Mouse (Mus musculus) olfactory bulb, adult 2 months (tissue): ENCODE data around the gene Sox5. TPM values are rescaled to one million over a fixed set of nuclear protein-coding genes. Genes with fewer than 3 reads are reported as not detected.

Source experiments
- H3K27ac ChIP-seq: fragments of 200-500 bp; 2 replicates; pipeline ENCODE4 v1.5.1; 2012; ENCODE audit warnings: low read depth, low read length; ENCODE audit not compliant: insufficient read depth
- H3K4me1 ChIP-seq: fragments of 200-500 bp; 2 replicates; pipeline ENCODE4 v1.6.1; 2012; ENCODE audit warnings: low read length; ENCODE audit not compliant: control insufficient read depth, insufficient read depth
- H3K4me3 ChIP-seq: fragments of 200-500 bp; 2 replicates; pipeline ENCODE4 v1.5.1; 2012; ENCODE audit warnings: mild to moderate bottlenecking, low read depth, low read length, moderate library complexity; ENCODE audit not compliant: insufficient read depth
- CTCF ChIP-seq: fragments of 200-500 bp; IDR thresholded peaks from 2 replicates; pipeline ENCODE4 v1.5.1; 2012; ENCODE audit warnings: low read depth, mild to moderate bottlenecking, low read length, moderate library complexity; ENCODE audit not compliant: insufficient read depth
- POLR2A ChIP-seq: fragments of 200-500 bp; IDR thresholded peaks from 2 replicates; pipeline ENCODE4 v1.6.1; 2012; ENCODE audit warnings: mild to moderate bottlenecking, low read depth, low read length, moderate library complexity; ENCODE audit not compliant: insufficient read depth
- WGBS: fragments of 180-500 bp; shearing (Covaris S2); methylation state at CpG from one replicate; pipeline ENCODE4 v1.1.7; 2018; 5-methylcytosine and 5-hydroxymethylcytosine counted together
- polyA plus RNA-seq: library from polyadenylated mRNA; stranded (reverse); fragments of >200 nt; gene quantifications from 2 replicates; pipeline ENCODE4 v1.2.4, GENCODE M21; 2012; ENCODE audit warnings: low replicate concordance; ENCODE audit not compliant: missing spikeins, insufficient read depth, insufficient read length

Sox5 gene
- polyA plus RNA-seq, 1 experiment = not detected

- Histone ChIP-seq H3K27ac (no peak overlapping the region), H3K4me3 (no peak overlapping the region), H3K4me1 (no peaks in the 10 kb centered on the region)
- TF ChIP-seq CTCF = no peak
- TF ChIP-seq POLR2A = no peak
- WGBS = 53% methylated on average over 8 of the region's 8 CpGs
These were observed 840.4 kb downstream of the Sox5 start for GRCm38 (mm10) chr6:143941291-143941785.

GRCm38 (mm10) chr6:143923146-143923545, 858.6 kb downstream of the Sox5 start:
- H3K4me1 ChIP-seq = no peaks in the 10 kb centered on the region
- TF ChIP-seq CTCF = no peak
- no peak overlapping the region for H3K4me3 ChIP-seq
- H3K27ac ChIP-seq = no peak overlapping the region
- 93% methylated on average over 6 of the region's 6 CpGs for WGBS

- Histone ChIP-seq H3K27ac (no peak overlapping the region), H3K4me1 (no peaks in the 10 kb centered on the region), H3K4me3 (no peak overlapping the region)
- no peak for TF ChIP-seq CTCF
- no peak for TF ChIP-seq POLR2A
- 72% methylated on average over 16 of the region's 16 CpGs for WGBS
These were observed 863.3 kb downstream of the Sox5 start for GRCm38 (mm10) chr6:143918405-143918947.

- no peaks in the 10 kb centered on the region for H3K4me1 ChIP-seq
- TF ChIP-seq CTCF (no peak), POLR2A (no peak)
- WGBS = 57% methylated on average over 10 of the region's 10 CpGs
These were observed 865.5 kb downstream of the Sox5 start for GRCm38 (mm10) chr6:143916152-143916735.

GRCm38 (mm10) chr6:143915686-143916085, 866.1 kb downstream of the Sox5 start:
- TF ChIP-seq POLR2A (no peak), CTCF (no peak)
- no peak overlapping the region for H3K27ac ChIP-seq
- WGBS = 93% methylated on average over 3 of the region's 3 CpGs

More at GRCm38 (mm10) chr6:143916152-143916735, 865.5 kb downstream of the Sox5 start:
- H3K4me3 ChIP-seq = no peak overlapping the region
- no peak overlapping the region for H3K27ac ChIP-seq

GRCm38 (mm10) chr6:143912316-143912715, 869.5 kb downstream of the Sox5 start:
- 96% methylated on average over 3 of the region's 3 CpGs for WGBS
- Histone ChIP-seq H3K4me3 (no peak overlapping the region), H3K27ac (no peak overlapping the region), H3K4me1 (no peaks in the 10 kb centered on the region)
- no peak for TF ChIP-seq CTCF
- TF ChIP-seq POLR2A = no peak

More at GRCm38 (mm10) chr6:143915686-143916085, 866.1 kb downstream of the Sox5 start:
- Histone ChIP-seq H3K4me3 (no peak overlapping the region), H3K4me1 (no peaks in the 10 kb centered on the region)

- TF ChIP-seq CTCF (no peak), POLR2A (no peak)
- Histone ChIP-seq H3K4me1 (peaks cover 3% of the 10 kb centered on the region; the same call in 1 of the 2 replicates), H3K27ac (no peak overlapping the region), H3K4me3 (no peak overlapping the region)
These were observed 877.1 kb downstream of the Sox5 start for GRCm38 (mm10) chr6:143904693-143905031.

GRCm38 (mm10) chr6:143903981-143904692, 877.6 kb downstream of the Sox5 start:
- no peak for TF ChIP-seq POLR2A
- TF ChIP-seq CTCF = no peak
- Histone ChIP-seq H3K4me3 (no peak overlapping the region), H3K27ac (no peak overlapping the region), H3K4me1 (peaks cover 3% of the 10 kb centered on the region; the same call in 1 of the 2 replicates)
- 65% methylated on average over 10 of the region's 10 CpGs for WGBS

GRCm38 (mm10) chr6:143900871-143901270, 880.9 kb downstream of the Sox5 start:
- H3K4me3 ChIP-seq = no peak overlapping the region
- TF ChIP-seq CTCF (no peak), POLR2A (no peak)
- 93% methylated on average over 4 of the region's 4 CpGs for WGBS
- no peaks in the 10 kb centered on the region for H3K4me1 ChIP-seq
- no peak overlapping the region for H3K27ac ChIP-seq

- Histone ChIP-seq H3K4me1 (no peaks in the 10 kb centered on the region), H3K27ac (no peak overlapping the region), H3K4me3 (no peak overlapping the region)
- WGBS = 93% methylated on average over 6 of the region's 6 CpGs
- no peak for TF ChIP-seq POLR2A
- TF ChIP-seq CTCF = no peak
These were observed 886.7 kb downstream of the Sox5 start for GRCm38 (mm10) chr6:143895092-143895491.
